Comparison of ENCODE assay signal across 18 mouse cellular contexts in genomic region chr10:19876669-19877068, GRCm38 (mm10). TPM values are rescaled to one million over a fixed set of nuclear protein-coding genes. Genes with fewer than 3 reads are reported as not detected.
A peak's percentile ranks its signal among the peaks of the same experiment; 100 is the strongest.
DNase-seq lines count a peak whose midpoint lies in the region; ATAC-seq and TF ChIP-seq lines count a peak whose summit lies in the region.
"Had no signal": no experiment of that assay in that cellular context is flagged by ENCODE, and none has a peak within 500 bp of the region (broad histone marks: within the 10 kb centered on the region; RNA-seq: fewer than 3 reads in every experiment).

No protein-coding gene starts in this region.

- intact Hi-C loops in gastrocnemius, adult 2 months (cut with DNase I) = no loop called here

- TF ChIP-seq CTCF in forebrain, postnatal 0 days (IDR thresholded peaks at IDR 0.05; ENCODE audit: low read depth) = no peak
- no peak for TF ChIP-seq CTCF in gastrocnemius, adult 2 months (IDR thresholded peaks at IDR 0.05)

- ATAC-seq in forebrain, postnatal 0 days = 0 out of 2 replicates have a peak, but pooled peaks have one; percentile 42
- ATAC-seq in neural tube, embryonic 13.5 days (ENCODE audit: low read depth) = peak; percentile 40; the same call in 1 of the 2 replicates
- ATAC-seq in midbrain, embryonic 16.5 days = peak; percentile 71; the same call in 1 of the 2 replicates
- no peak for ATAC-seq in frontal cortex, adult (ENCODE audit: low TSS enrichment)

- no peaks in the 10 kb centered on the region for H3K27me3 ChIP-seq in forebrain, postnatal 0 days (ENCODE audit: insufficient read depth, low read length)
- no peaks in the 10 kb centered on the region for H3K27me3 ChIP-seq in forebrain, embryonic 10.5 days (ENCODE audit: poor library complexity, severe bottlenecking)
- H3K27me3 ChIP-seq in neural tube, embryonic 13.5 days = no peaks in the 10 kb centered on the region
- no peaks in the 10 kb centered on the region for H3K27me3 ChIP-seq in midbrain, embryonic 16.5 days (ENCODE audit: control insufficient read depth, insufficient read depth, low read depth, low read length)
- H3K27me3 ChIP-seq: limb, embryonic 13.5 days had no signal

- 44% methylated on average over 7 of the region's 7 CpGs for WGBS in forebrain, postnatal 0 days
- WGBS in forebrain, embryonic 10.5 days = 67% methylated on average over 7 of the region's 7 CpGs
- 44% methylated on average over 7 of the region's 7 CpGs for WGBS in neural tube, embryonic 13.5 days
- 32% methylated on average over 7 of the region's 7 CpGs for WGBS in midbrain, embryonic 16.5 days

- H3K4me3 ChIP-seq in forebrain, postnatal 0 days (ENCODE audit: low read depth, low read length) = no peak overlapping the region
- H3K4me3 ChIP-seq in forebrain, embryonic 10.5 days = no peak overlapping the region
- no peak overlapping the region for H3K4me3 ChIP-seq in neural tube, embryonic 13.5 days
- H3K4me3 ChIP-seq in midbrain, embryonic 16.5 days (ENCODE audit: low read depth, low read length) = no peak overlapping the region
- no peak overlapping the region for H3K4me3 ChIP-seq in gastrocnemius, adult 2 months
- H3K4me3 ChIP-seq: embryonic facial prominence, embryonic 10.5 days; limb, embryonic 13.5 days had no signal

- no peaks in the 10 kb centered on the region for H3K4me1 ChIP-seq in forebrain, postnatal 0 days (ENCODE audit: insufficient read depth)
- peaks cover 5% of the 10 kb centered on the region; the same call in 1 of the 2 replicates for H3K4me1 ChIP-seq in forebrain, embryonic 10.5 days
- H3K4me1 ChIP-seq in neural tube, embryonic 13.5 days (replicated peaks) = no peaks in the 10 kb centered on the region
- H3K4me1 ChIP-seq in midbrain, embryonic 16.5 days (ENCODE audit: control insufficient read depth, insufficient read depth, low read length) = peaks cover 2% of the 10 kb centered on the region; the same call in 1 of the 2 replicates
- H3K4me1 ChIP-seq: embryonic facial prominence, embryonic 10.5 days; limb, embryonic 13.5 days had no signal

- no peak for DNase-seq in forebrain, postnatal 0 days
- no peak for DNase-seq in forebrain, embryonic 10.5 days (ENCODE audit: extremely low spot score, low spot score)
- DNase-seq in neural tube, embryonic 10.5 days (ENCODE audit: extremely low spot score, low spot score) = no peak
- no peak for DNase-seq in gastrocnemius, adult 2 months
- DNase-seq in adrenal gland, postnatal 36 days = no peak
- DNase-seq: cerebellum, postnatal 25 days; gastrocnemius, postnatal 10 days; heart, postnatal 14 days; kidney, adult 18-20 months; kidney, postnatal 36 days; lung, postnatal 10 days had no signal

- no peaks in the 10 kb centered on the region for H3K36me3 ChIP-seq in forebrain, postnatal 0 days (ENCODE audit: insufficient read depth)
- no peaks in the 10 kb centered on the region for H3K36me3 ChIP-seq in forebrain, embryonic 10.5 days (replicated peaks)
- H3K36me3 ChIP-seq in neural tube, embryonic 13.5 days = no peaks in the 10 kb centered on the region
- H3K36me3 ChIP-seq in midbrain, embryonic 16.5 days (ENCODE audit: control insufficient read depth, insufficient read depth, low read length) = no peaks in the 10 kb centered on the region
- H3K36me3 ChIP-seq: limb, embryonic 13.5 days had no signal

- no peak overlapping the region for H3K27ac ChIP-seq in forebrain, postnatal 0 days (ENCODE audit: low read depth, low read length)
- no peak overlapping the region for H3K27ac ChIP-seq in forebrain, embryonic 10.5 days
- no peak overlapping the region for H3K27ac ChIP-seq in neural tube, embryonic 13.5 days (replicated peaks)
- H3K27ac ChIP-seq in midbrain, embryonic 16.5 days (ENCODE audit: low read length) = no peak overlapping the region
- H3K27ac ChIP-seq in gastrocnemius, adult 2 months = no peak overlapping the region
- H3K27ac ChIP-seq: embryonic facial prominence, embryonic 10.5 days; limb, embryonic 13.5 days had no signal

- H3K9me3 ChIP-seq in forebrain, postnatal 0 days (ENCODE audit: low read length) = no peaks in the 10 kb centered on the region
- no peaks in the 10 kb centered on the region for H3K9me3 ChIP-seq in forebrain, embryonic 10.5 days
- no peaks in the 10 kb centered on the region for H3K9me3 ChIP-seq in neural tube, embryonic 13.5 days
- H3K9me3 ChIP-seq in midbrain, embryonic 16.5 days (replicated peaks; ENCODE audit: control insufficient read depth, low read length, poor library complexity, severe bottlenecking) = no peaks in the 10 kb centered on the region
- H3K9me3 ChIP-seq: embryonic facial prominence, embryonic 10.5 days; limb, embryonic 13.5 days had no signal

- no peak overlapping the region for H3K9ac ChIP-seq in forebrain, postnatal 0 days
- no peak overlapping the region for H3K9ac ChIP-seq in neural tube, embryonic 13.5 days
- H3K9ac ChIP-seq in midbrain, embryonic 16.5 days (ENCODE audit: low read depth, low read length) = no peak overlapping the region
- H3K9ac ChIP-seq: limb, embryonic 13.5 days had no signal

- H3K4me2 ChIP-seq in forebrain, postnatal 0 days (ENCODE audit: low read depth) = no peak overlapping the region
- H3K4me2 ChIP-seq in neural tube, embryonic 13.5 days = no peak overlapping the region
- H3K4me2 ChIP-seq in midbrain, embryonic 16.5 days (ENCODE audit: low read length) = no peak overlapping the region
- H3K4me2 ChIP-seq: limb, embryonic 13.5 days had no signal

RNA-seq across cellular contexts. Expression of gene Slc35d3, which starts 25.4 kb away (rescaled TPM):
- 1.5 and 2.5 TPM in 2 replicates for total RNA-seq in forebrain, postnatal 0 days (2014; rRNA removed)
- 1.8 and 2.2 TPM in 2 replicates for polyA plus RNA-seq in forebrain, postnatal 0 days (2015; fragmentation: Nextera tagmentation; extraction: Ambion mirVana)
- polyA plus RNA-seq in forebrain, embryonic 10.5 days (2016; fragmentation: Nextera tagmentation; extraction: Ambion mirVana) = 0.33 and 1.0 TPM in 2 replicates
- polyA plus RNA-seq in neural tube, embryonic 13.5 days (2015; fragmentation: Nextera tagmentation; extraction: Ambion mirVana) = 1.3 and 1.6 TPM in 2 replicates
- polyA plus RNA-seq in midbrain, embryonic 16.5 days (2015; fragmentation: Nextera tagmentation; extraction: Ambion mirVana) = 1.5 and 2.5 TPM in 2 replicates
- total RNA-seq in gastrocnemius, adult 2 months (2021) = not detected
- total RNA-seq in adrenal gland, postnatal 36 days (2021) = 1 to 10 TPM; 9.0 to 9.3 TPM
- total RNA-seq: gastrocnemius, postnatal 10 days; heart, adult 8-10 months; neutrophil, adult 5-6 weeks had no signal

RNA-seq across cellular contexts. Expression of gene Pex7, which starts 30.8 kb away (rescaled TPM):
- 26.5 and 38.2 TPM in 2 replicates for total RNA-seq in forebrain, postnatal 0 days (2014; rRNA removed)
- polyA plus RNA-seq in forebrain, postnatal 0 days (2015; fragmentation: Nextera tagmentation; extraction: Ambion mirVana) = 31.2 and 33.8 TPM in 2 replicates
- polyA plus RNA-seq in forebrain, embryonic 10.5 days (2016; fragmentation: Nextera tagmentation; extraction: Ambion mirVana) = 25.5 and 28.9 TPM in 2 replicates
- 25.2 and 33.4 TPM in 2 replicates for polyA plus RNA-seq in neural tube, embryonic 13.5 days (2015; fragmentation: Nextera tagmentation; extraction: Ambion mirVana)
- 26.0 and 32.8 TPM in 2 replicates for polyA plus RNA-seq in midbrain, embryonic 16.5 days (2015; fragmentation: Nextera tagmentation; extraction: Ambion mirVana)
- 10 to 100 TPM; 16.1 to 23.8 TPM for total RNA-seq in gastrocnemius, adult 2 months (2021)
- 10 to 100 TPM; 42.7 to 68.8 TPM for total RNA-seq in adrenal gland, postnatal 36 days (2021)

RNA-seq across cellular contexts. Expression of gene Map3k5, which starts 57.6 kb away (rescaled TPM):
- total RNA-seq in forebrain, postnatal 0 days (2014; rRNA removed) = 4.8 and 5.8 TPM in 2 replicates
- 0.77 and 1.3 TPM in 2 replicates for polyA plus RNA-seq in forebrain, postnatal 0 days (2015; fragmentation: Nextera tagmentation; extraction: Ambion mirVana)
- polyA plus RNA-seq in forebrain, embryonic 10.5 days (2016; fragmentation: Nextera tagmentation; extraction: Ambion mirVana) = 0.32 and 0.42 TPM in 2 replicates
- 0.87 and 1.0 TPM in 2 replicates for polyA plus RNA-seq in neural tube, embryonic 13.5 days (2015; fragmentation: Nextera tagmentation; extraction: Ambion mirVana)
- 1.1 and 1.2 TPM in 2 replicates for polyA plus RNA-seq in midbrain, embryonic 16.5 days (2015; fragmentation: Nextera tagmentation; extraction: Ambion mirVana)
- total RNA-seq in gastrocnemius, adult 2 months (2021) = 10 to 100 TPM in 1 of 2 experiments, 1 to 10 TPM in 1; 8.6 to 15.2 TPM
- 10 to 100 TPM; 25.6 to 28.2 TPM for total RNA-seq in adrenal gland, postnatal 36 days (2021)
